Mouse (Mus musculus) urinary bladder, adult 18-20 months (tissue): ENCODE data around the gene Wdr17.

Experiments used
- DNase-seq, 2 experiments: peaks; one replicate each; pipeline ENCODE4 v3.0.0; 2022; ENCODE audit warnings: low spot score in 2 of 2, mixed read lengths in 2 of 2

The Wdr17 gene

DNA sequence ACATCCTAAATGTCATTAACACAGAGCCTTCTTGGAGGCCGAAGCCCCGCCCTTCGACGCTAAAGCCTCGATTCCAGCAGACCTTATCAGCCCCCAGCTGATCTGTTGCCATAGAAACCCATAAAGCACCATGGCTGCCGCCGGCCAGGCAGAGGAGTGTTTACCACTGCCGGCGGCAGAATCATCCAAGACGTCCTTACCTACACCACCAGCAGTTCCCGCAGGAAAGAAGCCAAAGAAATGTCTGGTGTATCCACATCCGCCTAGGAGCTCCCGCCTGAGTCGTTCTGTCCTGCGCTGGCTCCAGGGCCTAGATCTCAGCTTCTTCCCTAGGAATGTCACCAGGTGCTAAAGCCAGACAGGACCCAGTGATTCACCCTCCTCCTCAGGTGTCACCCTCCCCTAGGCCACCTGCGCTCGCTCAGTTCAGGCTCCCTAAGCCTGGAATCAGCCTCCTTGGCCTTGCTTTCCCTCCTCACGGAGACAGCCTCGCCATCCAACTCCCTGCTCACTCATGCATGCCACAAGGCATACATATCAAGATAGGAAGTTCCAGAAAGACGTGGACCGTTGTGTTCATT, 286.2 kb downstream of the Wdr17 start, which contains the start of gene Spata4:
Gene Spata4 (plus strand): TSS at position 111 of the 581 bp plus-strand sequence.
- DNase-seq = peak in 1 of 2 experiments; percentile 1

DNA sequence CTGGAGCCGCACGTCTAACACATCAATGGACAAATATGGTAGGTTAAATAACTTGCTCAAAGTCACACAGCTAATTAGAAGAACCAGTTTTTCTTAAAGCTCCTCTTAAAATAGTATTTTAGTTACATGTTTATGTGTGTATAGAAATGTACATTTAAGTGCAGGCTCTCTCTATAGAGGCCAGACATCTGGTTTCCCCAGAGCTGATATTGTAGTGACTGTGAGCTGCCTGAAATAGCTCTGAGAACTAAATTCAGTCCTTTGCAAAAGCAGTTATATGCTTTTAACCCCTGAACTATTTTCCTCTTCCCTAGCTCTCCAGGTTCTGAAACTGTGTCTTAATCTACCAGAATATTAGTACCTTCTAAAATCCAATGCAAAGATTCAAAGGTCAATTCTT, 289.6 kb downstream of the Wdr17 start:
- DNase-seq = no peak

DNA sequence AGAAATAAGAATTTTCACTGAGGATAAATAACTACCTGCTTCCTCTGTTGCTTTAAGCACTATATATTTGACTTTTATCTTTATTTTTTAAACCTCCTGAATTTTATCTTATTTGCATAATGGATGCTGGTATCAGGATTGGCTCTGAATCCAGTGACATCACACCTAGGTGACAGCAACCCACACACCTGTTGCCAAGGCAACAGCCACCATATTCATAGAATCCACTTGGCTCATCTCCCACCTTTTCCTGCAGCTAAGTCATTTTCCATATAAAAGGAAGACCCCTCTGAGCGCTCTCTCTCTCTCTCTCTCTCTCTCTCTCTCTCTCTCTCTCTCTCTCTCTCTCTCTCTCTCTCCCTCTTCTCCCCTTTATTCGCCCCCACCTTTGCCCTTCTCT, 290.0 kb downstream of the Wdr17 start:
- DNase-seq = no peak

DNA sequence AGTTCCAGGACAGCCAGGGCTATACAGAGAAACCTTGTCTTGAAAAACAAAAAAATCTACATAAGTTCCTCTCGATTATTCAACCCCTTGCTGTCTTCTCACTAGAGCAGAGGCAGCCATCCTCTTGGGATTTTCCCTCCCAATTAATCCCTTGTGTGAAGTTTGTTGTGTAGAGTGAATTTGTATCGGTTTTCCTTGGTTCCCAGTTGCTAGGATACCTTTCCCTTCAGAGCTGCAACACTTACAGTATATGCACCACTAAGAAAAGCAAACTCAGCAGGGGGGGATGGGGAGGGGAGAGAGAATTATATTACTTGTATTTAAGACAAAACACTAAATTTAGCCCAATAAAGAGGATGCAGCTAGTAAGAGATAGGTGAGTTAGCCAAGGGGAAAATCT, 290.9 kb downstream of the Wdr17 start:
- DNase-seq = no peak

DNA sequence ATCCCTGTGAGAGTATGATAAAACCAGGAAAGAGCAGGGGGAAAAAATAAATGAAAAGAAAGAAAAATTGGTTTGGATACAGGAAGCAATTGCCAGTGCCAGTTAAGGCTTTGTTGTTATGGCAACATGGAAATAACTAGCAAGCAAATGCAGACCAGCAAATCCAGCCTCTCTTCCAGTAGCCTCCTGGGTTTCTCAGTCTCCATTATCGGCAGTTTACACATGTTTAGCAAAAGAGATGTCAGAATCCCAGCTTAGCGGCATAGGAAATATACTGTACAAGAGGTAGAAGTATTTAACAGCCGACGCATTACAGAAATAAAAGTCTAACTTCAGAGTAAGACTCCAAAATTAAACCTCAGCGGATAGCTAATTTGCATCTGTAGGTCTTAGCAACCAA, 292.4 kb downstream of the Wdr17 start:
- DNase-seq = no peak

DNA sequence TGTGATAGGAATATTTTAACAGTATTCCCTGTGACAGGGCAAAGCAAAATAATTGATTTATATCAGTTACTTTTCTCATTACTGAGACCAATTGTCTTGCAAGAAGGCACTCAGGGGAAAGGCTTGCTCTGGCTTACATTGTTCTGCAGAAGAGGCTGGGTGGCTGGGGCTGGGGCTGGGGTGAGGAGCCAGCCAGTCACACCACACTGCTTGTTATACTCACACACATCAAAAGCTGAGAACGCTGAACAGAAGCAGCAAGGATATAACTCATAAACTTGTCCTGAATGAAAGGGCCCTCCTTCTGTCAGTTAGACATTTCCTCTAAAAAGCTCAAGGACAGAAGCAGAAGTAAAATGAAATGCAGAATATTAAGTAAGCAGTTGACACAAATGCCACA, 304.1 kb downstream of the Wdr17 start:
- DNase-seq = no peak

DNA sequence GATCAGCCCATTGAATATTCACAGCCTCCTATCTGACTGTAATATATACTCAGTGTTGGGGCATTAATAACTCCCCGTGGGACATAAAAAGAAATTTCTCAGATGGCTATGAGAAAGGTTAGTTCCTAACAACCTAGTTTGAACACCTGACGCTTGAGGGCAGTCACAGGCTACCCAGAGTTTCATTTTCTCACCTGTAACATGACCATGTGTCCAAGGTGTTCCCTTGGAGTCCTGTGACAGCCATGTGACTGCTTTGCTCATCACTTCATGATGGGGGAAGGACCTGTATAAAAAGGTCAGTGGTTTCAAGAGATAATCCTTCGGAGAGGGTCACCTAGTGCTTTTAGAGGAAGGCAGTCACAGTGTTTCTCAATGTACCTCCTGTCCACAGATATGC, 305.5 kb downstream of the Wdr17 start:
- DNase-seq = no peak
